Mouse (Mus musculus) T-helper 2 cell (primary cell): ENCODE measurements around the gene Tacc2.

Experiments used
- in situ Hi-C: fragments of 300-600 bp; cut with MboI, MseI; formaldehyde crosslinking; loops from one replicate; pipeline ENCODE4 v1.15.1; 2025; ENCODE audit warnings: high pct_unique_total_duplicates

The Tacc2 gene

DNA sequence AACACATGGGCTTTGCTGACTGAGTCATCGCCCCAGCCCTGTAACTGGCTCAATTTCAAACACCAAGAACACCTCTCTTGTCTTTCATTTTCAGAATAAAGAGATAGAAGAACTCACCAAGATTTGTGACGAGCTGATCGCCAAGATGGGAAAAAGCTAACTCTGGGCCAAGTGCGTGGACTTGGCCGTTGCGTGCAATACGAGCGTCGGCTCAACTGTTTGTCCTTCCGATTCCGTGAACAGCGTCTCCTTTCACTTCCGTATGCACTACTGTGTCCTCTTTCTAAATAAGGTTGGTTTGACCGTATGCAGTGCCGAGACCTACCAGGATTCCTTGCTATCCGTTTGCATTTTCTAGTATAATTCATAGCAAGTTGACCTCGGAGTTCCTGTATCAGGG is 186.9 kb downstream of the Tacc2 start:
- in situ Hi-C loops = no loop called here

GRCm38 (mm10) chr7:130766411-130767170 is 189.4 kb downstream of the Tacc2 start:
- in situ Hi-C loops = no loop called here

DNA sequence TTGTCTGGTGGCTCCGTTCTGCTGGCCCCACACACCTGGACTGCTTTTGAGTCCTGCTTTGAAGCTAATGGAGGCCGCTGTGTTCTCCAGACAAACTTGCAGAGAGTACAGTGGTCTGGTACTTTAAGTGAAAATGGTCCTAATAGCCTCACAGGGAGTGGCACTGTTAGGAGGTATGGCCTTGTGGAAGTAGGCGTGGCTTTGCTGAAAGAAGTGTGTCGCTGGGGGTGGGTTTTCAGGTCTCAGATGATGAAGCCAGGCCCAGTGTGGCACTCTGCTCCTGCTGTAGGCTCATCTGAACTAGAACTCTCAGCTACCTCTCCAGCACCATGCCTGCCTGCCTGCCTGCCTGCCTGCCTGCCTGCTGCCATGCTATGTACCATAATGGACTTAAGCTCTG is 190.9 kb downstream of the Tacc2 start:
- in situ Hi-C loops = no loop called here

DNA sequence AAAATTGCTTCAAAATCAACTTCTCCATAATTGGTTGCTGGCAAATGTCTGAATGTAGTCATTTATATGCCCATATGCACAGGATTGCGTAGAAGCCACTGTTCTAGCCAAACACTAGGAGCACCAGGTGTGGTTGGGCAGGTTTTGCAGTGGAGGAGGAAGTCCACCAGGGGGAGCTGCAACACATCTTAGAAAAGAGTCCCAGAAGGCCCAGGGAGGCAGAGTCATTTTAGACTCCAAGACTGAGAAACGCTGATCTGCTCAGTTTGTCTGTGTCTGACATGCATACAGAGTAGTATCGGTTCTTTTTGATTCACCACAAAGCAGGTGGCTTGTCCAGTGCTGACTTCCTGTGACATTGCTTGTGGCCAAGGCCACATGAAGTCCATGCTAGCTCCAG is 193.5 kb downstream of the Tacc2 start:
- in situ Hi-C loops = loop anchor here (5.0 kb wide), 1 partner anchor 52 kb away; no protein-coding TSS in a partner anchor

GRCm38 (mm10) chr7:130773171-130773830 is 196.1 kb downstream of the Tacc2 start:
- in situ Hi-C loops = loop anchor here (5.0 kb wide), 1 partner anchor 49 kb away; no protein-coding TSS in a partner anchor

- in situ Hi-C loops = loop anchor here (5.0 kb wide), 1 partner anchor 48 kb away; no protein-coding TSS in a partner anchor
Measured at GRCm38 (mm10) chr7:130773914-130774630, 196.8 kb downstream of the Tacc2 start, which contains the start of gene Btbd16. Btbd16 (plus strand) TSS chr7:130774069.

DNA sequence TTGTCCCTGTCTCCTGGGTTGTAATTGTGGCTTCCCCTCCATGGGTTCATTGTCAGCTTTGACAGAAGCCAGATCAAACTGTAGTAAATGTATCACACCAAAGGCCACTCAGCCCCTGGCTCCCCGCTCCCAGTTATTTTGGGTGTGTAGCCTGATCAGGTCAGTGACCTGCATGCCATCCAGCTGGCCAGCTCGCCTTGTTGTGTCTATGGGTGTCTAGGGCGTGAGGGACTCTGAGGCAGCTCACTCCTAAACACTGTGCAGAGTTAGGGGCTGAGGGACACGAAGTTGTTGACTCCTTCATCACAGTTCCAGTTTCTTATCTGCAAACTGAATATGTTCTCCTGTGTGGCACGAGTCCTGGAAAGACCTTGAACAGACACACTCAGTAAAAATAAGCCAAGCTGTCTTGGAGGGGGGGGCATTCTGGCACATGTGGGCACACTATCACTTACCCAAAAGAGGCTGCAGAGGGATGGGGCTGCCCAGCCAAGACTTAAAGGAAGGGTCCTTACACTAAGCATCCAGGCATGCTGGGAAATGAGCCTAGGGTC is 203.7 kb downstream of the Tacc2 start:
- in situ Hi-C loops = loop anchor here (10.0 kb wide), 1 partner anchor 264 kb away; no protein-coding TSS in a partner anchor

DNA sequence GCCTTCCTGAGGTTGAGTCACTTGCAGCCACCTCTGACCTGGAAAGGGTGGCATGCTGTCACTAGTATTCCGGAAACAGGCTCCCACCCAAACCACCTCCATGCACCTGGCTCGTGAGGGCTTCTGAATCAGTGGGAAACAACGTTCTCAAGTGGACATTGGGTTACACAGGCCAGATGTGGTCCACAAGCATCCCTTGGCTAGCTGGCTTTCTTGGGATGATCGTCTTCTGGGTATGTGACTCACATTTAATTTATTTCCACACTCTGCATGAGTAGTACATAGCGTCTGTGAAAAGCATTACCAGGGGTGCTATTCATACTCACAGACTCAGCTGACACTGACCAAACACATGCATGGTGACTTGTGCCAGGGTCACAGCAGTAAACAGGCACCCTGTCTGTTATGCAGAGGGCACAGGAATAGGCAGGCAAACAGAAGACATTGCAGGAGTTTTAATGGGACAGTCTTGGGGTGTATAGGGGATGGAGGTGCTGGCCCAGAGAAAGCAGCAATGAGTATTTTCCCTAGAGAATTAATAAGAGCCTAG is 205.3 kb downstream of the Tacc2 start:
- in situ Hi-C loops = loop anchor here (10.0 kb wide), 1 partner anchor 262 kb away; no protein-coding TSS in a partner anchor

- in situ Hi-C loops = loop anchor here (10.0 kb wide), 1 partner anchor 259 kb away; no protein-coding TSS in a partner anchor
Measured at GRCm38 (mm10) chr7:130785923-130786575, 208.8 kb downstream of the Tacc2 start.

GRCm38 (mm10) chr7:130786708-130787107 is 209.5 kb downstream of the Tacc2 start:
- in situ Hi-C loops = loop anchor here (10.0 kb wide), 1 partner anchor 258 kb away; no protein-coding TSS in a partner anchor

DNA sequence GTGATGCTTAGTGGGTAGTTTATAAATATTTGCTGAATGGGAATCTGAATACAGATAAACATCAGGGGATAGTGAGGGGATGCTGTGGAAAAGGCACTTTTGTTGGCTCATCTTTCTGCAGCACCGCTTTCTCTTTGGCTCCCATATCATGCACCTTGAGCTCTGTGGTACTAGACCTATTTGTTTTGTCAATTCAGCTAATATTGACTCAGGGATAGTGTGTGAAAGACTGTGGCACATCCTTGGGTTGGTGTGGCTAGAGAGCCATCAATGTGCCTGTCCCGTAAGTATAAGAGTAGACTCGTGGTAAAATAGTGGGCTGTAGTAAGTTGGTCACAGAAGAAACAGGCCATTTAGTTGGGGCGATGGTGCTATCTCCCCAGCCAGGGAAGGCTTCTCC is 210.3 kb downstream of the Tacc2 start:
- in situ Hi-C loops = loop anchor here (10.0 kb wide), 1 partner anchor 257 kb away; no protein-coding TSS in a partner anchor

DNA sequence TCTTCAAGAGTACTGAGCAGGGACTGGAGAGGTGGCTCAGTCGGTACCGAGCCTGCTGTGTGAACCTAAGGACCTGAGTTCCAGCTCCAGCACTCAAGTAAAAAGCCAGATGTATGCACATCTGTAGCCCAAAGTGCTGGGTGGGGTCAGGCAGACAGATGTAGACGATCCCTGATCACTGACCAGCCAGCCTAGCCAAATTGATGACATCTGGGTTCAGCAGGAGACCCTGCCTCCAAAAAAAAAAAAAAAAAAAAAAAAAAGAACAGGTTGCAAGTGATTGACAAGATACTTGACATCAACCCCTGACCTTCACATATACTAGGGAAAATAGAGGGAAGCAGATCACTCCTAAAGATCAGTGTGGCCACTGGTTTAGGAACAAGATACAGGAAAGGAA is 211.7 kb downstream of the Tacc2 start:
- in situ Hi-C loops = loop anchor here (10.0 kb wide), 1 partner anchor 256 kb away; no protein-coding TSS in a partner anchor

GRCm38 (mm10) chr7:130789456-130789855 is 212.2 kb downstream of the Tacc2 start:
- in situ Hi-C loops = loop anchor here (10.0 kb wide), 1 partner anchor 255 kb away; no protein-coding TSS in a partner anchor

- in situ Hi-C loops = no loop called here
Measured at GRCm38 (mm10) chr7:130793671-130794070, 216.4 kb downstream of the Tacc2 start.

DNA sequence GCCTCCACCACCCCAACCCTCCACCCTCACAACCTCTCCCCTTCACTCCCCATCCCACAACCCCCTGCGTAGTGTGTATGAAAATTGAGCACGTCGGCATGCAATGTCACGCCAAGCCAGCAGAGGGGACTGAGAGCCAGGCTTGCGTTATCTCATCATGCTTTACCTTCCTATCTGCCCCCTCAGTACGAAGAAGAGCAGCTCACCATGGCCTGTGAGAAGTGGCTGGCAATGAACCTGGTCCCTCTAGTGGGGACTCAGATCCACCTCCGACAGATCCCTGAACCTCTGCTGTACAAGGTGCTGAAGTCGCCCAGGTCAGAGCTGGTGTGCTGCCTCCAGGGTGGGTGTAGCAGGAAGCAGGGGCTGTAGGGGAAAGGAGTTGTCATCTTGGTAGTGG is 219.5 kb downstream of the Tacc2 start:
- in situ Hi-C loops = no loop called here

GRCm38 (mm10) chr7:130797524-130797923 is 220.3 kb downstream of the Tacc2 start:
- in situ Hi-C loops = no loop called here

- in situ Hi-C loops = no loop called here
Measured at GRCm38 (mm10) chr7:130799418-130799817, 222.2 kb downstream of the Tacc2 start.

- in situ Hi-C loops = no loop called here
Measured at GRCm38 (mm10) chr7:130800681-130801080, 223.4 kb downstream of the Tacc2 start.

DNA sequence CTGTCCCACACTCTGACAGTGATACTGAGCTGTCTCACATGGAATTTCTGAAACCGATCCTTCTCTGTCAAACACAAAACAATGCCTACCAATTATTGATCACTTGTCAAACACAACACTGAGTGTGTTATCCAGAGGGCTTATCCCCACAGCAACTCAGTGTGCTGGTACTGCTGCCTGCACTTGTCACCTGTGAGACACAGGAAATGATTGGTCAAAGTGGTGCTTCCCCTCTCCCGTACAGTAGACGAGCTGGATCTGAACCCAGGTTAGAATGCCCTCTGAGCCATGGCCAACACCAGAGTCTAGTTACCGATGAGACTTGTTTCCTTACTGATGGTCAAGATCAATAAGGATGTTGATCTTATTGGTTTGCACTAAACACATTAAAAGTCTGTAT is 224.6 kb downstream of the Tacc2 start:
- in situ Hi-C loops = no loop called here

DNA sequence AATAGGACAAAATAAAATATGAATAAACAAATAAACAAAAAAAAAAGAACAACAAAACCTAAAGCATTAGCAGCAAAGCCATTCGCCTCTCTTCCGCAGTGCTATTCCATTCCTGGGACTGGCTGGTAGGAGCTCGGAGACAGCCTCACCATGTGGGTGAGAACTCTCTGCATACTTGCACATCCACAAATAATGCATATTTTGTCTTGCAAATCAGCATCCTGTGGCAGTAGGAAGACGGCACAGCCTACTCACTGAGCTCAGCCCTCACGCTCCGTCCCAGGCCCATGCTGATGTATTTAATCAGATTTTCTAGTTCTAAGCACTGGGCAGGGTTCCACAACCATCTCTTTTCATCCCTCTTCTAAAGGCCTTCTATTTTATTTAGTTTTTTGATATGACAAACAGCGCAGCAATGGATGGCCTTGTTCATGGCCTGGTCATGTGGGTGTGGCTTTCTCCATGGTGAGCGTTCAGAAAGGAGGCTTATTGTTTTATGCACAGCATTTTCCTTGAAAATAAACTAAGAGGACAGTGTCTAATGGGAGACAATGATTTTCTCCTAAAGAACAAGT is 226.1 kb downstream of the Tacc2 start:
- in situ Hi-C loops = no loop called here
